Mouse (Mus musculus): ENCODE measurements around the gene Sardh. TPM values are rescaled to one million over a fixed set of nuclear protein-coding genes. Genes with fewer than 3 reads are reported as not detected.

Gene Sardh
- total RNA-seq, 1 experiment from 2014 or later, result 81.2 TPM

DNA sequence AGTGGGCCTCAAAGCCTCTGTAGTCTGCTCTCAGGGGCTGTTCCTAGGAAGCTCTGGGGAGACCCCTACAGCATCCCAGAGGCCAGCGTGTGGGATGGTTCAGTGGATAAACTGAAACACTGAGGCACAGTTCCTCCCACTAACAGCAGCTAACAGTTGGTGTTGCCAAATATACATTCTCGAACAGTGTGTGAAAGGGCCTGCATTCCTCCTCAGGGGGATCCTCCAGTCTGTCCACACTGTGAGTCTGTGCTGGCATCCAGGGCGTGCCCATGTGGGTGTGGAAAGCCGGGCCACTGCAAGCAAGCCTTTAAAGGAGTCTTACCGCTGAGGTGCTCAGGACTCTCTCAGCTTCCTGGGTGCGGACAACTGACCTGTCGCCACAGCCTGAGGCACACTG is 21.6 kb downstream of the Sardh start:
- DNase-seq, result no peak

DNA sequence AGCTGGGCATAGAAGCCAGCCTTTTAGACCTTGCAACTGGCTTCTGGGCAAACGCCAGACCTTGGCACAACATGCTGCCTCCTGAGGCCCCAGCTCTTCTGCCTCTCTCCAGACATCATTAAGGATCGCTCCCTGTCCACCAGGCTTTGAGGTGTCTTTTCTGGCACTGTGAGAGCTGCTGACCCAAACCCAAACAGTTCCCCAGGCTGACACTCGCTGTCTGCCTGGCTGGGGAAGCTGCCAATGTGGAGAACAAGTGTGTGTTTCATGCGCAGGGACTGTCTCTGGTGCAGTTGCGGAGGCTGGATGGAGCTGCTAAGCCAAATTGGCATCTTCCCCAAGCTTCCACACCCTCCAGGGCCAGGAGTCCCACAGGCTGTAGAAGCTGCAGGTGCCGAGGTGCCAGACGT is 25.1 kb downstream of the Sardh start:
- DNase-seq, result peak; percentile 53

DNA sequence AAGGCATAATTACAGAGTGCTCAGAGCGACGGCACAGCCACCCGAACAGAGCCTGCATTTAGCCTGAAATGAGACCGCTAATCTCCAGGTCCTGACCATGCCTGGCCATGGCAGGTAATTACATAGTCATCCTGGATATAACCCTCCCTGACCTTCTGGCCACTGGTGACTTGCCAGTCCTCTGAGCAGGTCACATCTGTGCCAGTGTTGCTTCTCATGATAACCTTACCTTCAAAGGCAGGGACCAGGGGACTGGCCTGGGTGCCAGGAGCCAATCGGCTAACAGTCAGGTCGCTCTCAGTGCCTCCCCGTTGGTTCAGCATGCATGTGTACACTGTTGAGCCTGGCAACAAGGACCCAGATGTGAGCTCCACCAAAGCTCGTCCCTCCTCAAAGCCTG is 29.6 kb downstream of the Sardh start:
- DNase-seq, result no peak

DNA sequence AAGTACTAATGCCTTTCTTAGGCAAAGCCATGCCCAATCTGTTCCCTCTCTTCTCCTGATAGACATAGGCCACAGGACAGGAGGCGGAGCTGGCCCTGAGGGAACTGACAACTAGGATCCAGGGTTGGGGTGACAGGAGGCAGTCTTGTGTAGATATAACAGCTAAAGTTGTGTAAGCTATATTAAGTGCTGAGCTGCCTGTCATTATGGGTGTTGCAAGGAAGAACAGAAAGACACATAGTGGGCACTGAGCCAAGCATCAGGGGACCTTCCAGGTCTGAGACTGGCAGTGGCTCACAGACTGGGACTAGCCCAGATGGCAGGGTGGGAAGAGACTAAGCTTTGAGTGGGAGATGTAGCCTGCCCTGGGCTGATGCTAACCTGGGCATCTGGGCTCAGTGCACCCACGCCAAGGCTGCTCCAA is 30.0 kb downstream of the Sardh start:
- DNase-seq, result peak; percentile 58

DNA sequence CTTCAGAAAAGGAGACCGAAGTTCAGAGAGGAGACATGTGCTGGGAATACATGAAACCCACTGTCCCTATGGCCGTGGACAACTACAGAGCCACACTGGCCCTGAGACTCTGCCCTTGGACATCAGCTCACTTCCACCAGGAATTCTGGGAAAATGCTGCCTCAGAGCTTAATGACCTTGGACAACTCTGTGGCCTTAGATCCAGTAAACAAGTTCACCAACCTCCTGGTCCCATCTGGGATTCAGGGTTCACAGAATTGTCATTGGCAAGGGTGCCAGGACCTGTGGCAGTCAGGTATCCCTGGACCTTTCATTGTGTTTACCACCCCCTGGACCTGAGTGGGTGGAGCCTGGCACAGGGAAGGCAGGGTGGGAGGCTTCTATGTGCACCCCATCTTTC is 32.6 kb downstream of the Sardh start:
- DNase-seq, result peak; percentile 30

DNA sequence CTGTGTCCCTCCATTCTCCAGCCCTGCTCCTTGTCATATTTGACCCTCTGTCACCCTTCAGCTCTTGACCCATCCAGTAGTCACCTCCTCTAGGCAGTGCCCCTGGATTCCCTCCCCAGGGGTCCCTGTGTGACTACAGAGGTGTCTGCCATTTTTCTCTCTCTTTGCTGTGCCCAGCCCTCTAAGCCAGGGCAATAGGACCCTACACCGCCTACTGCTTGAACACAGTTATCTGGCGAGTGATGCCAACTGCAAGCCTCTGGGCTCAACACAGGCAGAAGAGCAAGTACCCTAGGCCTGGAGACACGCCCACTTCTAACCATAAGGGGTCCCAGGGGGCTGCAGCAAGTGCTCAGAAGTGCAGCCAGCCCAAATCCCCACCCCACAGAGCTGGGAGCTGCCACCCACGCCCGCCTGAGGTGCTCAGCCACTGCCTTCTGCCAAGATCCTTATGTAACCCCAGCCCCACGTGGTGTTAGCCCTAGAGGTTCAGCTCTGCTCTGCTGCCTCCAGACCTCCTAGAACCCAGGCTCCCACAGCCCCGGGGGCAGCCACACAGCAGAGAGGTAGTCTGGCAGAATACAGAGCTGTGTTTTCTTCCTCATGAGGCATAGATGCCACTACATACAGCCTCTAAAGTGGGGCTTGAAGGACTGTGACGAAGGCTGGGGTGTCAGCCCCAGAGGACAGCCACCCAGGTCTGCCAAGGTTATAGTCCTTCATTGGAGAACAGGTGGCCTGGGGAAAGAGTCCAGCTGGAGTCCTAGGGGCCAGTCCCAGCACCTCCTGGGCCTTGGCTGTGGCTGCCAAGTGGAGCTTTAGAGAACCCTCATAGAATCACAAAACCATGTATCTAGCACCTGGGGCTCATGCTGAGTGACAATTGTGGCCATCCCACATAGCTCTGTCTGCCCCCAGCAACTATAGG is 35.9 kb downstream of the Sardh start:
- peak; percentile 77 for DNase-seq

DNA sequence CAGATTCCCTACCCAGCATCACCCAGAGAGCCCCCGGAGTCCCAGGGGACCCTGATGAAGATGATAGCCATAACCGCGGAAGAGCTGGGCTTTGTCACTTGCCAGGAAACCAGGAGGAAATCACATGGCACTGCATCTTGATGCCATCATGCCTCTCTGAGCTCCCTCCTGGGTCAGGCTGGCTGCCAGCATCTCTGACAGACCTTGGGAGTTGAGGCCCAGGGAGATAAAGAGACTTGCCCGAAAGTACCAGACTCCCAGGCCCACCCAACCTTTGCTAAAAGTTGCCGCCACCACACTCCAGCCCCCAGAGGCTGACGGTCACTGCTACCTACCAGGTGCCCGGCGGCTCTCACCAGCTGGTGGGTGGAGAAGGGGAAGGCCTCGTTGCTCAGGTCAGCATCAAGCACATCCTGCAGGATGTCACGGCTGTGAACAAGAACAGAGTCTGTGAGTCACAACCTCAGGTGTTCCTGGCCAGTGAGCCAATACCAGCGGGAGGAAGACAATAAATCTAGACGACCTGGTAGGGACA is 37.4 kb downstream of the Sardh start:
- DNase-seq, result peak; percentile 62

DNA sequence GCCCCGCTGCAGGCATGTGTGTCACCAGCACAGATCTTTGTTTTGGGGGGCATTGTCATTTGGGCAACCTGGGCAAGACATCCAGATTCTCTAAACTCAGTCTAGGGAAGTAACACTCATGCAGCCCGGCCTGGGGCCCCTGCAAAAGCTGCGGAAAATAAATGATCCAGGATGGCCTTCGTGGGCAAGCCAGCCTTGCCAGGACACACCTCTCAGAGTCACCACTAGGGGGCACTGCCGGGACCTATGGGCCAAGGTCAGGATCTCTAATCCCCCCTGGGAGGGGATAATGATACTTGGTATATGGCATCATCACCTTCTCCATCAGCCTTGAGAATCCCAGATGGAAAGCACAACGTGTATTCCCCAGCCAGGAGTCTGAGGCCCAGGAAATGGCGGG is 37.9 kb downstream of the Sardh start:
- DNase-seq, result peak; percentile 77

DNA sequence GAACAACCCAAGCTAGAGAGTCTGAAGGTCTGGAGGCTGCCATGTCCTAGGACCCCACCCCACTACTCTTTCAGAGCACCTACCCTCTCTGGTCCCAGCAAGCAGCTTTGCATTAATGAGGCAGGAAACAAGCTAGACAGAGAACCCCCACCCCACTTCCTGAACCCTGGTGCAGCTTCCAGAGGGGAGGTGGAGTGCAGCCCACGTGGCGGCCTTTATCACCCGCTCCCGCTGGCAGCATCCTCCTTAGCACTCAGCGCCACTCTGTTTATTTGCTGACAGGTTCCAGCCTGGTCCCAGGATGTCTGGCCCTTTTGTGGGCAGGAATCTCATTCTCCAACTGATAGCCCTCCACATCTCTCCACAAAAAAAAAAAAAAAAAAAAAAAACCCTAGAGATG is 38.3 kb downstream of the Sardh start:
- no peak for DNase-seq

DNA sequence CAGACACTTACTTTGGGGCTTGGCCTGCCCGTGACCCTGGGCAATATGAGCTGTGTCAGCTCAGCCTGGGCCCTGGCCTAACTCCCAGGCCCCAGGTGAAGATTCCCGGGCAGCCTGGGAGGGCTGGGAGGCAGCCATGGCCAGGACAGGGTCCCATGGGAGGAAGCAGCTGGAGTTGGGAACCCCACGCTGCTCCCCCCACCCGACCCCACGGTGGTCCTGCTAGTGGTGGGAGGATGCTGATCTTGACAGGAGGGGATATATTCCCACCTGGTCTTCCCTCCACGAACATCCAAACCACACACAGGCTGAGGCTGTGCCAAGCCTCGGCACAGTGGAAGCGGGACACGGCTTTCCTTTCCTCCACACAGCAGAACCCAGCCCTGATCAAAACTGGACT is 38.8 kb downstream of the Sardh start:
- DNase-seq, result no peak

DNA sequence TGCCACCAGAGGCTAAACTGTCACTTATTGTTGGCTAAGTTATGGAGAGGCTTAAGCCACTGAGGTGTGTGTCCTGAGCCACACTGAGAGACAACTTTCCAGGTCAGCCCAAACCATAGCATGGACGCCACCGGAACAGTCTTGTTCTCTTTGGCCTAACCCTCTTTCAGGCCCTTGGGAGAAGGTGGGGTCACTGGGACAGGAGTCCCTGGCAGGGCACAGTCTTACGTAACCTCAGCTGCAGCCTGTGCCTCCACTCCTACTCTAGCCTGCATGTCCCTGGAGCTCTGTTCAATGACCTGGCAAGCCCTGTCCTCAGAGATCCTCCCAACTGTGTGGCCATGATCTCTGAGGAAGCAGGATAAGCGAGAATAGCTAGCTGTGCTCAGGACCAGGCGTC is 41.0 kb downstream of the Sardh start:
- DNase-seq, result peak; percentile 76

DNA sequence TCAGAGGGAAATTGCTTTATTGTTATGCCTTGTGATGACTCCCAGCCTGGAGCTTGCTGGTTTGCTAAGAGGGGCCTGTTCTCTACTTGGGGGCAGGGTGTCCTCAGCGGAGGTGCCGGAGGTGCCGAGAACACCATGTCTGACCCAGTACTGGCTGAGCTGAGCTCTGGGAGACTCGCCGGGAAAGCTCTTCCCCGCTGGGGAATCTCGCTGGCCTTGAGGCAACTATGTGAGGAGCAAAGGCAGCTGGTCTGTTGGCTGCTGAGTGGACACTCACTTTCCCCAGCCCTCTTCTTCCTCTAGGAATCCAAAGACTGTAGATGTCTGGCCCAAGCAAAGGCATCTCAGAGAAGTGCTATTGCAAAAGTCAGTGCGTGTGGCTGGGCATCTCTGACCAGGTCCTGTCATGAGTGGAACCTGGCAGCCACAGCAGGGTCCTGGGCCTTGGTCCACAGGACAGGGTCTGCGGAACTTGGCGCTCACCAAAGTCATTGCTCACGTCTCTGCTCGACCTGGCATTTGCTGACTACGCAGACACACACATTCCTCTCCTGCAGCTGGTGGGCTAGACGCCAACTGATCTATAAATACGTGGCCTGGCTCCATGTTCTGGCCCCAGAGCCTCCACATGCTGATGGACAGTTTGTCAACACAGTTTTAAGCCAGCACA is 41.9 kb downstream of the Sardh start:
- peak; percentile 81 for DNase-seq

DNA sequence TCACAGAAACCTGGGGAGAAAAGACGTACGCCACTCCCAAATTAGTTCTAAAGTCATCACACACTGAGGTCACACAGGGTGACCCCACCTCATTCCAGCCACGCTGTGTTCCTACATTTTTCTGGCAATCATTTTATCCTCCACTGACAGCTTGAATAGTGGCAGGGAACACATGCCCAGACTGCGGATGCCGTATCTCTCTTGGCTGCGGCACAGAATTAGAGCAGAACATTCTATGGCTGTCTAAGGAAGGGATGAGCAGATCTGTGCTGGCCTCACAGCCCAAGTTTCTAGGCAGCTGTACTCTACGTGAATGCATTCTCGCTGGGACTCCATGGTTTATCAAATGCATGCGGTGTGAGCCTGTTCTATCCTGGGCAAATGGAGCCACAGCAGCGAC is 42.5 kb downstream of the Sardh start:
- DNase-seq, result no peak

DNA sequence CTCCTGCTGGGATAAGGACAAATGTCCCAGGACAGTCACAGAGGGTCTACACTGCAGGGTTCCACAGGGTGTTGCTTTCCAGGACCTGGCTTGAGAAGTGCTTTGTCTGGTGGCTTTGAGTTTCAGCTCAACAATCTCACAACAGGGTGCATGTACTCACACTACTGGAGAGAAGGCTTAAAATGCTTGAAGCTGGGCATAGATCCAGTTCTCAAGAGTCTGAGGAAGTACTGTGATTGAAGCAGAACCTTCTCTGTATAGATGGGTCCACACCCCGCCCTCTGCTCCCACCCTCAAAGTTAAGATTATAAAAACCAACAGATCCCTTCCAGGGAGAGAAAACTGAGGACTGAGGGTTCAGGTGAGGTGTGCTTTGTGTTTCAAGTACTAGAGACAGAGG is 47.6 kb downstream of the Sardh start:
- DNase-seq, result no peak

DNA sequence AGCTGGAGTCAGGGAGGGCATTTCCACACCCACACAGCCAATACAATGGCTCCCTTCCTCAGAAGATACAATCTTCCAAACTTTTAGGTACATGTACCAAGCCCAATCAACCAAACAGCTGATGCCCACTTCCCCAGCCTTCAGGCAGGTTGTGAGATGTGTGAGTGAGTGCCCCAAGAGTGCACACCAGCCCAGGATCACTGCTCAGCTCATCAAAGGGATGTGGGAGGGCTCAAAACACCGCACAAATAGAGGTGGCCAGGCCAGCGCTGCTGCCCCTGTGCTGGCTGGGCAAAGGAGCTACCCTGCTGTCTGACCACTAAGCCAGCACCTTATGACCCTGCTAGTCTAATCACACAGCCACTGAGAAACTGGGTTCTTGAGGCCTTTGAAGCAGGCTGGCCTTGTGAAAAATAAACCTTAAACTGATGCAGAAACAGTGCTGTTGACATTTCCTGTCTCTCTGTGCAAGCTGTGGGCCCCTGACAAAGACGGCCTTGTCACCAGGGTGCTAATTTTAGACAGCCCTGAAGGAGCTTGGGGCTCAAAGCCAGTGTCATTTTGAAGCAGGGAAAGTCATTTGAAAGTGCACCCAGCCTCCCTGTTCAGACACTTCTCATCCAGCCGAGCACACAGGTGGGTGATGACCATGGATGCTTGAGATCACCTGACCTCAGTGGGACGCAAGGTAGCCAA is 49.4 kb downstream of the Sardh start:
- DNase-seq, result peak; percentile 35

DNA sequence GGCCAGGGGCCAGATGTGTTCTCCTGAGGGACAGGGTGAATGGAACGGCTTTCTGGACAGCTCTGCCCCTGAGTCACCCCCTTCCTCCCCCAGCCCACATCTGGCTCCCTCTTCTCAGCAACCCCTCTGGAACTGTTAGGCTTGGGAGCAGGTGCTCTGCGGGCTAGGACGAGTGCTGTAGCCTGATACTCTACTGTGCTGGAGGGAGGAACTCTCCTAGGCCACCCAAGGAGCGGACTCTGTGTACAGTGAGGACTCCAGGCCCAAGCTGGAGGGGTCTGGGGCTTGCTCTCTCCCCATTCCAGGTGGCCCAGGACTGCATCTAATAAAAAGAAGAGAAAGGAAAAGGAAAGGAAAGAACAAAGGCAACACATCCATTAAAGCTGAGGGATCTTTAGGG is 58.1 kb downstream of the Sardh start:
- DNase-seq, result no peak

DNA sequence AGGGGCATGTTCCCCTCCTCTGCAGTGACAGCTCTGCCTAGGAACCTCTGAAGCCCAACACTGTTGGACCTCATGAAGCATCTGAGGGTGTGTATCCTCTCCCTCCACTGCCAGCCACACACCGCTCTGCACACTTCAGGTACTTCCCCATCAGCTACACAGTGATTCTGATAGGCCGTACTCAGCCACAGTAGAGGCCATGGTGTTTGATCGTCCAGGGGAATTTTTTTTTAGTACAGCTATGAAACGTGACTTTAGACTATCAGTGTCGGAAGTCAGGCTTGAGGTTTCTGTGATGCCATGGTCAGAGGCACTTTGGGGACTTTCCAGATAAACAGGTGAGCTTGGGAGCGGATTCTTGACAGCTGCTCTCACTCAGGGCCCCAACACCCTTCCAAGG is 60.6 kb downstream of the Sardh start:
- DNase-seq, result no peak

DNA sequence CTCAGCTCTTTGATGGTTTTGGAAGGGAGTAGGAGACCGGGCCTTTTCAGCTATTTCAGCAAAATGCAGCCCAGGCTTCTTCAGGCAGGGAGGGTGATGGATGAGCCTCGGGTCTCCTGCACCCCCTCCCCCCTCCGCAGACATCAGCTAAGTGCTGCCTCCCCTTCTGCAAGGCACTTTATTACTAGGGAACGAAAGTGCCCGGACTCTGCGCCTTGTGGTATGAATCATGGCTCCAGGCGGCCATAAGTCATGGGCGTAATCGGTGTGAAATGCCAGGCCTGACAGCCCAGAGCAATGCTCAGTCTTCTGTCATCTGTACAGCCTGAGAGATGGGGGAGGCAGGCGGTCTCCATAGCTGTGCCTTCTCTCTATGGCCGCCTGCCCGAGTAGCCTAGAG is 64.4 kb downstream of the Sardh start:
- peak; percentile 61 for DNase-seq

DNA sequence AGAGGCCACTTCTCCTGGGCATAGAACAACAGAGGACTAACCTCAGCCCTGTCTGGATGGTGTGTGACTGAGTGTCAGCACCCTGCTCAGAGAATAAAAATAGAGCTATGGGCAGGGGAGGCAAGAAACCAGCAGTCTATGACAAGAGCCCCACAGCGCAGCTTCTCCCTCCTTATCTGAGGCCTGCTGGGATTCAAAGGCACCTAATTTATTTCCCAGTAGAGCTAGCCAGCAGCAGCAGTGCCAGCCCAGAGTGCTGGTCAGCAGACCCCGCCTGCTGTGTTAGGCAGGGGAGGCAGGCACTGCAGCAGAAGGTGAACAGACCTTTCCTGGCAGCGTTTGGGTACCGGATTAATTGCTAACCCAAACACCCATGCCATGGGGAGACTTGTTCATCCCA is 66.2 kb downstream of the Sardh start:
- no peak for DNase-seq

DNA sequence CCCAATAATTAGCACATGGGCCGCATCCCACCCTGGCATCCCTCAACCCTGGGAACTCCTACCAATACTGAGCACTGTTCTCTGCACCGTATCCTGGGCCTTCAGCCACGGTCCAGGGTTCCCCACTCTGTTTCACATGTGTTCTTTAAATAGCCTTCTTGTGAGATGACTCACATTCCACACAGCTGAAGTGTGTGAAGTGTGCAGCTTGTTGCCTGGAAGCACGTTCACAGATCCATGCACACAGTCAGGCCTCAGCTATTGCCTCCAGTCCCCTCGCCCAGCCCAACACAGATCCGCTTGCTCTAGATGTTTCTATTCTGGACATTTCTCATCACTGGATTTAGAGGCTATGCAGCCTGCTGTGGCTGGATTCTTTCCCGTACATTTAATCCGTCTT is 69.0 kb downstream of the Sardh start:
- DNase-seq, result no peak

DNA sequence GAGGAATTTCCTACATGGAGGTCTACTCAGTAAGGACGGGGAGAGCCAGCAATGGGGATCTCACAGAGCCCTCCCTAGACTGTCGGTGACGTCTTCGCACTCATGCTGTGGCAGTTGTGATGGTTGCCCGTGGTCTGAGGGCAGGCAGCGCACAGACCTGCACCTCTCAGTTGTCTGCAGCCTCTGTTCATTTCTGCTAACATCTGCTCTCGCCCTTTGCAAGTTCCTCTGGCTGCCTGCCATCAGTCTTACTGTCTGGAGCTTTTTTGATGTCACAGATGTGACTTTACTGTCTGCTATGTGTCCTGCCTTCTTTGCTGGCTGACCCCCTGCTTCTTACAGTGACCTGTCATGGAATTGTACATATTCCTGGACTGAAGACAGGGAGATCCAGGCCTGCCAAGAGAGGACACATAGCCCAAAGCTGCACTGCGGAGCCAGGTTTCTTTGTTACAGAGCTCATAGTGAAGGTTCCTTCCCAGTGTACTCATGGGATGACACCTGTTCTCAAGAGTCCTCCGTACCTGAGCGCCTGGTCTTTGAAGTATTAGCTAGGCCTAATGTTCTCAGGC is 72.4 kb downstream of the Sardh start:
- DNase-seq, result peak; percentile 59

DNA sequence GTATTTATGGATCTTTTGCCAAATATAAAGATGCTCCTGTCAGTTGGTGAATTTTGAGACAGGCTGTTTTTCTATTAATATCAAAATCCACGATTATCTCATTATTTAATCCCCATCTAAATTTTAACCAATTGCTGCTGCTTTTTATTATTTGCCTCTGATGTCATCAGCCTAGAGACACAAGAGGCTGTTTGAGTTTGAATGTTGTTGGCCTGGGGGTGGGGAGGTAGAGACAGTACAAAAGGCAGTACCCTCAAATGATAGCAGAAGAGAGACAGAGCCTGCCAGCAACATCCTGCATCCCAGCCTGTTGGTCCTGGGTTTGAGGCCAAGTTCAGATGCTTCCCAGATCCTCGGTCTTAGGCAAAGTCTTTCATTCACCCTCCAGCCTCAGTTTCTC is 73.9 kb downstream of the Sardh start:
- no peak for DNase-seq

DNA sequence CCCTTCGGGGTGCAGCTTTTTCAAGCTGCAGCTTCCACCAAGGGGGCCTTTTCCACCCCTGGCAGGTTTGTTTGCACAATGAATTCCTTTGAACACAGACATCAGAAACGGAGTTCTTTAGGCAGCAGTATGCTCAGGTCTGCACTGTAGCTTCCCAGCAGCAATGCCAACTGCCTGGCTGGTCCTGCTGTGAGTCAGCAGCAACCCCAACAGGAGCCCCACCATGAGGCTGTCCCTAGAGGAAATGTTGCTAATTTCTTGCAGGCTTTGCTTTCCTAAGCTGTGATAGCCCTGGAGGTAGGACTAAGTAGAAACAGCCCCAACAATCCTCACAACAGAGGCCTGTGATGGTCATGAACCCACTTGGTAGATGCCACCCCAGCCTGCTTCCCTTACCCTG is 81.1 kb downstream of the Sardh start:
- no peak for DNase-seq
